Mouse (Mus musculus): Measurements from ENCODE around the gene Astn2. TPM values are rescaled to one million over a fixed set of nuclear protein-coding genes. Genes with fewer than 3 reads are reported as not detected.
A peak's percentile ranks its signal among the peaks of the same experiment; 100 is the strongest.

Gene Astn2
- polyA plus RNA-seq, 1 experiment from 2014 or later = 0.97 TPM

GRCm38 (mm10) chr4:65473141-65473540, 931.3 kb downstream of the Astn2 start:
- H3K36me3 ChIP-seq = no peaks in the 10 kb centered on the region
- WGBS = 72% methylated on average over 5 of the region's 5 CpGs
- H3K27me3 ChIP-seq = no peaks in the 10 kb centered on the region
- no peak for ATAC-seq (ENCODE audit: borderline replicate concordance, extremely low read depth, low FRiP score, low TSS enrichment)
- H3K9me3 ChIP-seq = no peaks in the 10 kb centered on the region
- no peak overlapping the region for H3K27ac ChIP-seq
- no peaks in the 10 kb centered on the region for H3K4me1 ChIP-seq
- H3K9ac ChIP-seq = no peak overlapping the region
- H3K4me3 ChIP-seq = no peak overlapping the region
- H3K4me2 ChIP-seq = no peak overlapping the region

DNA sequence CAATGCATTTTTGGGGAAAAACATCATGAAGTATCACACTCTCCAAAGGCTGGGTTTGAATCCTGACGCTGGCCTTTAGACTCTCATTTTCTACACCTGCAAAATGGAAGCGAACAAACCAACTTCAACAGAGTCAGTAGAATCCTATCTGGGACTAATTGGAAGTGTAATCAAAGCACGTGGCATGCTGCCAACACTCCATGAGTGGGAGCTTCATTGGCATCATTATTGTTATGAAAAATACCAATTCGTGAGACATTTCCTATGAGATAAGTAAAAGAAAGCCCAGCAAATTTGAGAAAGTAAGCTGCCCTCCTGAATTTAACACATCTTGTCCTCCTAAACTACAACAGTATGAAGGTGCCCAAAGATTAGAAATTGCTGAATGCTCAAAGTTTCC, 955.2 kb downstream of the Astn2 start:
- WGBS = 60% methylated on average over 4 of the region's 4 CpGs
- no peak for ATAC-seq (ENCODE audit: borderline replicate concordance, extremely low read depth, low FRiP score, low TSS enrichment)

DNA sequence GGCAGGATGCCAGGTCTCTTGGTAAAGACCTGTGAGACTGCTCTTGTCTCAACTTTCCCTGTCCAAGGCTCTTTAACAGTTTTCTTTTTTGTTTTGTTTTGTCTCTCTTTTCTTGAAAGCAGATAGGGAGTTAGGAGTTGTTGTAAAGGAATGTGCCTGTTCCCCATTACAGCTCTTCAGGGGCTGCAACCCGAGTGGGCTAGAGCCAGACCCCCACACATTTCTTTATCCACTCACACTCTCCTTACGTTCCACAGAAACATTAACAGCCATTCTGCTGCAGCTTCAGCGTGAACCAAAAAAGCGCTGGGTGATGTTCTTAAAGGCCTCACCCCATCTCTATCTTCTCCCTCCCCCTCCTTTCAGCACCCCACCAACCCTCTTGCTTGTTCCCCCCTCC, 962.7 kb downstream of the Astn2 start:
- ATAC-seq (ENCODE audit: borderline replicate concordance, extremely low read depth, low FRiP score, low TSS enrichment) = no peak
- no peak overlapping the region for H3K27ac ChIP-seq
- no peaks in the 10 kb centered on the region for H3K36me3 ChIP-seq
- no peak overlapping the region for H3K9ac ChIP-seq
- no peak overlapping the region for H3K4me2 ChIP-seq
- H3K27me3 ChIP-seq = no peaks in the 10 kb centered on the region
- H3K4me3 ChIP-seq = no peak overlapping the region
- no peaks in the 10 kb centered on the region for H3K4me1 ChIP-seq
- WGBS = 62% methylated on average over 4 of the region's 4 CpGs
- H3K9me3 ChIP-seq = no peaks in the 10 kb centered on the region

More for the DNA sequence above, 955.2 kb downstream of the Astn2 start:
- no peaks in the 10 kb centered on the region for H3K9me3 ChIP-seq
- H3K36me3 ChIP-seq = no peaks in the 10 kb centered on the region
- H3K9ac ChIP-seq = no peak overlapping the region
- H3K4me3 ChIP-seq = no peak overlapping the region
- no peak overlapping the region for H3K27ac ChIP-seq
- no peak overlapping the region for H3K4me2 ChIP-seq
- H3K27me3 ChIP-seq = no peaks in the 10 kb centered on the region
- H3K4me1 ChIP-seq = no peaks in the 10 kb centered on the region

GRCm38 (mm10) chr4:65430804-65431203, 973.6 kb downstream of the Astn2 start:
- Histone ChIP-seq H3K9me3 (no peaks in the 10 kb centered on the region), H3K4me2 (no peak overlapping the region), H3K27ac (no peak overlapping the region), H3K27me3 (no peaks in the 10 kb centered on the region), H3K36me3 (no peaks in the 10 kb centered on the region), H3K9ac (no peak overlapping the region), H3K4me1 (peaks cover 9% of the 10 kb centered on the region; the same call in 1 of the 2 replicates), H3K4me3 (no peak overlapping the region)
- WGBS = 40% methylated on average over 3 of the region's 3 CpGs
- peak; percentile 52; the same call in 1 of the 2 replicates for ATAC-seq (ENCODE audit: borderline replicate concordance, extremely low read depth, low FRiP score, low TSS enrichment)

DNA sequence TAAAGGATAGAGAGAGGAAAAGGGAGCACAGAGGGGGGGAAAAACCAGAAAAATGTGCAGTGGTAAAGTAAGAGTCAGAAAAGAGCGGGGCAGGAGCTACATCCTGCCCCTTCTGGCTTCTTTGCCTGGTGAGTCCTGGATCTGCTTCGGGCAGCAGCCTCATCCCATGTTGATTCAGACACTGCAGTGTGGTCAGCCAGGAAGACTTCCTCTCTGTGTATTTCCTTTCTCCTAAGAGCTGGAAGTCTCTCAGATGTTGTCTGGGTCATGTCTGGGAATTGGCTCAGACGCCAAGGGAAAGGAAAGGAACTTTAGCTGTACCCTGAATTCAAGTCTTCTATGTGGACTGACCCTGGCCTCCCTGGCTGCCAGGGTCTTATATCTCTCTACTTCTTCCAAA, 976.9 kb downstream of the Astn2 start:
- ATAC-seq (ENCODE audit: borderline replicate concordance, extremely low read depth, low FRiP score, low TSS enrichment) = no peak
- H3K9me3 ChIP-seq = no peaks in the 10 kb centered on the region
- no peaks in the 10 kb centered on the region for H3K27me3 ChIP-seq
- H3K36me3 ChIP-seq = no peaks in the 10 kb centered on the region
- no peak overlapping the region for H3K9ac ChIP-seq
- WGBS = 56% methylated on average over 3 of the region's 3 CpGs
- H3K27ac ChIP-seq = no peak overlapping the region
- no peak overlapping the region for H3K4me2 ChIP-seq
- H3K4me3 ChIP-seq = no peak overlapping the region
- peaks cover 9% of the 10 kb centered on the region; the same call in 1 of the 2 replicates for H3K4me1 ChIP-seq

GRCm38 (mm10) chr4:65426437-65426836, 978.0 kb downstream of the Astn2 start:
- no peak overlapping the region for H3K4me3 ChIP-seq
- H3K4me2 ChIP-seq = no peak overlapping the region
- H3K27me3 ChIP-seq = no peaks in the 10 kb centered on the region
- ATAC-seq (ENCODE audit: borderline replicate concordance, extremely low read depth, low FRiP score, low TSS enrichment) = no peak
- H3K9me3 ChIP-seq = no peaks in the 10 kb centered on the region
- peaks cover 9% of the 10 kb centered on the region; the same call in 1 of the 2 replicates for H3K4me1 ChIP-seq
- WGBS = 54% methylated on average over 5 of the region's 5 CpGs
- no peaks in the 10 kb centered on the region for H3K36me3 ChIP-seq
- H3K27ac ChIP-seq = no peak overlapping the region
- H3K9ac ChIP-seq = no peak overlapping the region

DNA sequence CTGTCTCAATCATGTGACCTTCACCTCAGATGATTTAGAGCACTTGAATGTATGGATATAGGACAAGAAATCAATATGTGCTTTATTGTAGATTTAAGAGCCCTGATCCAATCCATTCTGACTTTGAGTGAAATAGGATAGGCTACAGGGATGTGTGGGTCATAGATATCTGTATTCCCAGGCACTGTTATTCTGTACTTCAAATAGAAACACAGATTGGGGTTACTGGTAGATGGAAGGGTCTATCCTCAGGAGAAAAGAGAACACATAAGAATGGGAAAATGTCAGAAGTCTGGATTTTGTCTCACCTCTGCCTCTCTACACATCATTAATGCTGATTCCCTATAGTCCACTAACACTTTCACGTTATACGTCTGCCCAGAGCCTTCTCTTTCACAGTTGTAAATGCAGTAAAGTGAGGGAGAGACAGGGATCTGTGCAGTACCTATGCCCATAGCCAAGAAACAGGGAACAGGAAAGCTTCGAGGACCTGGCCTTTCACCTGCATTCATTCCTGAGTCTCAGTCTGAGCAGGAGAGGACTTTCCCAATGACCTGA, 981.3 kb downstream of the Astn2 start:
- no peaks in the 10 kb centered on the region for H3K36me3 ChIP-seq
- no peak overlapping the region for H3K4me3 ChIP-seq
- 73% methylated on average over 3 of the region's 3 CpGs for WGBS
- peaks cover 14% of the 10 kb centered on the region for H3K4me1 ChIP-seq
- H3K9me3 ChIP-seq = no peaks in the 10 kb centered on the region
- no peak overlapping the region for H3K9ac ChIP-seq
- H3K27ac ChIP-seq = no peak overlapping the region
- ATAC-seq (ENCODE audit: borderline replicate concordance, extremely low read depth, low FRiP score, low TSS enrichment) = no peak
- H3K27me3 ChIP-seq = no peaks in the 10 kb centered on the region
- H3K4me2 ChIP-seq = no peak overlapping the region

DNA sequence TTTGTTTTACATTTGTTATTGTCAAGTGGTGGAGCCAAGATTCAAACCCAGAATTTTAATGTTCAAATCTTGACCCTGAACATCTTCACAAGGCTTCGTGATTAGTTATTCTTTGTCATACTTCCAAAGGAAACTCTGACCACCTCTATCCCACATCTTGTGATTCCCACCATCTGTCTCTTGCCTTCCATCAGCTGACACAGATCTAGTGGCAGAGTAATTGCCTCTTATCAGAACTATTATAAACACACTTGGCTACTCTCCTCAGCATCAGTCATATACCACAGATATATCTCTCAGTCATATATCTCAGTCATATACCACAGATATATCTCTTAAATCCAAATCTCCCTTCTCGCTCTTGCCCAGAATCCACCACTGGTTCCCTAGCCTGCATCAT, 983.1 kb downstream of the Astn2 start:
- Histone ChIP-seq H3K4me3 (no peak overlapping the region), H3K9ac (no peak overlapping the region), H3K27ac (peak overlapping the region; percentile 54), H3K4me1 (peaks cover 14% of the 10 kb centered on the region), H3K36me3 (no peaks in the 10 kb centered on the region), H3K27me3 (no peaks in the 10 kb centered on the region), H3K4me2 (no peak overlapping the region), H3K9me3 (no peaks in the 10 kb centered on the region)
- ATAC-seq (ENCODE audit: borderline replicate concordance, extremely low read depth, low FRiP score, low TSS enrichment) = no peak
- 49% methylated on average over 2 of the region's 2 CpGs for whole genome bisulfite sequencing

GRCm38 (mm10) chr4:65420511-65420931, 983.9 kb downstream of the Astn2 start:
- peak overlapping the region; percentile 54 for H3K27ac ChIP-seq
- no peak overlapping the region for H3K4me3 ChIP-seq
- WGBS = 1% methylated on average over 3 of the region's 3 CpGs
- no peaks in the 10 kb centered on the region for H3K27me3 ChIP-seq
- peak; percentile 84 for ATAC-seq (ENCODE audit: borderline replicate concordance, extremely low read depth, low FRiP score, low TSS enrichment)
- H3K36me3 ChIP-seq = no peaks in the 10 kb centered on the region
- H3K9me3 ChIP-seq = no peaks in the 10 kb centered on the region
- H3K4me1 ChIP-seq = peaks cover 14% of the 10 kb centered on the region
- H3K4me2 ChIP-seq = no peak overlapping the region
- H3K9ac ChIP-seq = no peak overlapping the region

GRCm38 (mm10) chr4:65415507-65415906, 988.9 kb downstream of the Astn2 start:
- peaks cover 6% of the 10 kb centered on the region for H3K4me1 ChIP-seq
- H3K27ac ChIP-seq = no peak overlapping the region
- H3K27me3 ChIP-seq = no peaks in the 10 kb centered on the region
- WGBS = 47% methylated on average over 4 of the region's 4 CpGs
- H3K4me3 ChIP-seq = no peak overlapping the region
- ATAC-seq (ENCODE audit: borderline replicate concordance, extremely low read depth, low FRiP score, low TSS enrichment) = no peak
- H3K9me3 ChIP-seq = no peaks in the 10 kb centered on the region
- H3K4me2 ChIP-seq = no peak overlapping the region
- H3K9ac ChIP-seq = no peak overlapping the region
- no peaks in the 10 kb centered on the region for H3K36me3 ChIP-seq

- Histone ChIP-seq H3K4me3 (no peak overlapping the region), H3K27ac (no peak overlapping the region)
- ATAC-seq (ENCODE audit: borderline replicate concordance, extremely low read depth, low FRiP score, low TSS enrichment) = peak; percentile 84
These were observed 1001.4 kb downstream of the Astn2 start for GRCm38 (mm10) chr4:65402836-65403634.

GRCm38 (mm10) chr4:65402286-65402685, 1002.1 kb downstream of the Astn2 start:
- no peak for ATAC-seq (ENCODE audit: borderline replicate concordance, extremely low read depth, low FRiP score, low TSS enrichment)
- Histone ChIP-seq H3K9ac (no peak overlapping the region), H3K27ac (no peak overlapping the region), H3K27me3 (no peaks in the 10 kb centered on the region), H3K4me3 (no peak overlapping the region), H3K4me2 (no peak overlapping the region), H3K36me3 (no peaks in the 10 kb centered on the region), H3K4me1 (no peaks in the 10 kb centered on the region), H3K9me3 (no peaks in the 10 kb centered on the region)
- WGBS = 72% methylated on average over 5 of the region's 5 CpGs

More at GRCm38 (mm10) chr4:65402836-65403634, 1001.4 kb downstream of the Astn2 start:
- H3K36me3 ChIP-seq = no peaks in the 10 kb centered on the region
- no peaks in the 10 kb centered on the region for H3K9me3 ChIP-seq
- H3K27me3 ChIP-seq = no peaks in the 10 kb centered on the region
- H3K9ac ChIP-seq = no peak overlapping the region
- H3K4me1 ChIP-seq = no peaks in the 10 kb centered on the region
- WGBS = 49% methylated on average over 6 of the region's 6 CpGs
- H3K4me2 ChIP-seq = no peak overlapping the region

All from lung, embryonic 15.5 days (tissue).